In genomic region chr10:94896950-94897349, GRCm38 (mm10) we compare ENCODE assay signal across 23 mouse cellular contexts.
"Had no signal": no experiment of that assay in that cellular context is flagged by ENCODE, and none has a peak within 500 bp of the region (broad histone marks: within the 10 kb centered on the region; RNA-seq: fewer than 3 reads in every experiment).

No protein-coding gene starts in this region.

- H3K9me3 ChIP-seq: heart, embryonic 13.5 days; heart, embryonic 15.5 days; hindbrain, embryonic 15.5 days; kidney, embryonic 15.5 days; limb, embryonic 10.5 days; limb, embryonic 12.5 days had no signal

- H3K36me3 ChIP-seq: heart, embryonic 15.5 days; kidney, embryonic 15.5 days; limb, embryonic 10.5 days; limb, embryonic 12.5 days had no signal

- DNase-seq: gastrocnemius, adult 2 months; gastrocnemius, postnatal 10 days; gastrocnemius, postnatal 25 days; heart, adult 2 months; heart, postnatal 14 days; heart, postnatal 36 days; kidney, adult 11 months; kidney, adult 2 months; kidney, adult 9 months; kidney, postnatal 14 days; kidney, postnatal 36 days; liver had no signal

- H3K27ac ChIP-seq: gastrocnemius, adult 2 months; heart, adult 2 months; heart, embryonic 13.5 days; heart, embryonic 15.5 days; hindbrain, embryonic 13.5 days; hindbrain, embryonic 15.5 days; hindbrain, postnatal 0 days; kidney, embryonic 15.5 days; kidney, postnatal 0 days; layer of hippocampus, adult 2 months; left cerebral cortex, adult 2 months; limb, embryonic 10.5 days; limb, embryonic 12.5 days had no signal

- H3K4me3 ChIP-seq: gastrocnemius, adult 2 months; heart, adult 2 months; heart, embryonic 13.5 days; heart, embryonic 15.5 days; hindbrain, embryonic 13.5 days; hindbrain, embryonic 15.5 days; kidney, embryonic 15.5 days; layer of hippocampus, adult 2 months; left cerebral cortex, adult 2 months; limb, embryonic 10.5 days; limb, embryonic 12.5 days had no signal

- H3K27me3 ChIP-seq: heart, embryonic 13.5 days; heart, embryonic 15.5 days; hindbrain, embryonic 13.5 days; hindbrain, embryonic 15.5 days; kidney, embryonic 15.5 days; limb, embryonic 12.5 days had no signal

- H3K4me1 ChIP-seq: heart, embryonic 13.5 days; heart, embryonic 15.5 days; hindbrain, embryonic 13.5 days; hindbrain, embryonic 15.5 days; kidney, embryonic 15.5 days; limb, embryonic 10.5 days; limb, embryonic 12.5 days had no signal
